Mouse (Mus musculus) hindbrain, embryonic 11.5 days (tissue): ENCODE data around the gene Acsf2. TPM values are rescaled to one million over a fixed set of nuclear protein-coding genes. Genes with fewer than 3 reads are reported as not detected.

Experiments used
- ATAC-seq: fragments of 200-750 bp; cut with Nextera tagmentation; 2 replicates; pipeline ENCODE4 v1.8.0; 2017; ENCODE audit warnings: mild to moderate bottlenecking, moderate TSS enrichment, moderate library complexity; ENCODE audit not compliant: low FRiP score
- DNase-seq: peaks from one replicate; pipeline ENCODE4 v3.0.0-alpha.2; 2015; ENCODE audit warnings: low spot score
- H3K27ac ChIP-seq: fragments of 300-500 bp; sonication (generic); 2 replicates; pipeline ENCODE4 v1.5.1; 2014; ENCODE audit warnings: mild to moderate bottlenecking, low read depth, low read length
- H3K27me3 ChIP-seq: fragments of 300-500 bp; sonication (generic); 2 replicates; pipeline ENCODE4 v1.6.1; 2014; ENCODE audit warnings: mild to moderate bottlenecking, low read length, moderate library complexity, mixed read lengths; ENCODE audit not compliant: control insufficient read depth, insufficient read depth
- H3K36me3 ChIP-seq: fragments of 300-500 bp; sonication (generic); 2 replicates; pipeline ENCODE4 v1.6.1; 2014; ENCODE audit warnings: mild to moderate bottlenecking, low read length, moderate library complexity, mixed read lengths; ENCODE audit not compliant: control insufficient read depth, insufficient read depth
- H3K4me1 ChIP-seq: fragments of 300-500 bp; sonication (generic); replicated peaks from 2 replicates; pipeline ENCODE4 v1.6.1; 2014; ENCODE audit warnings: low read length, mixed read lengths; ENCODE audit not compliant: control insufficient read depth, insufficient read depth
- H3K4me2 ChIP-seq: fragments of 300-500 bp; sonication (generic); replicated peaks from 2 replicates; pipeline ENCODE4 v1.6.1; 2014; ENCODE audit warnings: mild to moderate bottlenecking, low read depth, low read length
- H3K4me3 ChIP-seq: fragments of 300-500 bp; sonication (generic); 2 replicates; pipeline ENCODE4 v1.5.1; 2014; ENCODE audit warnings: low read depth, low read length
- H3K9ac ChIP-seq: fragments of 300-500 bp; sonication (generic); 2 replicates; pipeline ENCODE4 v1.6.1; 2014; ENCODE audit warnings: low read depth, low read length
- H3K9me3 ChIP-seq: fragments of 300-500 bp; sonication (generic); 2 replicates; pipeline ENCODE4 v1.6.1; 2016; ENCODE audit warnings: low read length; ENCODE audit not compliant: control insufficient read depth
- WGBS: fragments of 180-500 bp; shearing (Covaris S2); extraction: QIAGEN DNeasy Blood & Tissue Kit; methylation state at CpG from one replicate; pipeline ENCODE4 v1.1.7; 2014; 5-methylcytosine and 5-hydroxymethylcytosine counted together
- polyA plus RNA-seq: library from polyadenylated mRNA; unstranded; fragments of >200 nt; fragmentation: Nextera tagmentation; extraction: Ambion mirVana; gene quantifications from 2 replicates; pipeline ENCODE4 v1.2.1, GENCODE M21; 2014

Acsf2 gene
- polyA plus RNA-seq, 1 experiment from 2014 or later = 4.9 TPM

DNA sequence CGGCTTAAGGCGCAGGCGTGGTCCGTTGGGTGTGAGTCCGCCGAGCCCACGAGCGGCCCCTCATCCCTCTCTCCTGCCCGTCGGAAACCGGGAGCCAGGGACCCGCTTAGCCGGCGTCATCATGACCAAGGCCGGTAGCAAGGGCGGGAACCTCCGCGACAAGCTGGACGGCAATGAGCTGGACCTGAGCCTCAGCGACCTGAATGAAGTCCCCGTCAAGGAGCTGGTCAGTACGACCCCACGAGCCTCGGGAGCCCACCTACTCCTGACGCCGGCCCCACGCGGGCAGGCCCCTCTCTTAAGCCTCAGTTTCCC lies 28.2 kb upstream of the Acsf2 start:
- no peaks in the 10 kb centered on the region for H3K9me3 ChIP-seq
- H3K4me2 ChIP-seq = peak overlapping the region; percentile 89
- WGBS = 0% methylated on average over 28 of the region's 28 CpGs
- peaks cover 7% of the 10 kb centered on the region; the same call in 1 of the 2 replicates for H3K4me1 ChIP-seq
- peak overlapping the region; percentile 99 for H3K4me3 ChIP-seq
- DNase-seq (no peak), ATAC-seq (peak; percentile 72)
- peak overlapping the region; percentile 71 for H3K9ac ChIP-seq
- H3K27ac ChIP-seq = 0 out of 2 replicates have a peak overlapping the region, but pooled peaks have one; percentile 17
- H3K36me3 ChIP-seq = peaks cover 8% of the 10 kb centered on the region
- no peaks in the 10 kb centered on the region for H3K27me3 ChIP-seq

DNA sequence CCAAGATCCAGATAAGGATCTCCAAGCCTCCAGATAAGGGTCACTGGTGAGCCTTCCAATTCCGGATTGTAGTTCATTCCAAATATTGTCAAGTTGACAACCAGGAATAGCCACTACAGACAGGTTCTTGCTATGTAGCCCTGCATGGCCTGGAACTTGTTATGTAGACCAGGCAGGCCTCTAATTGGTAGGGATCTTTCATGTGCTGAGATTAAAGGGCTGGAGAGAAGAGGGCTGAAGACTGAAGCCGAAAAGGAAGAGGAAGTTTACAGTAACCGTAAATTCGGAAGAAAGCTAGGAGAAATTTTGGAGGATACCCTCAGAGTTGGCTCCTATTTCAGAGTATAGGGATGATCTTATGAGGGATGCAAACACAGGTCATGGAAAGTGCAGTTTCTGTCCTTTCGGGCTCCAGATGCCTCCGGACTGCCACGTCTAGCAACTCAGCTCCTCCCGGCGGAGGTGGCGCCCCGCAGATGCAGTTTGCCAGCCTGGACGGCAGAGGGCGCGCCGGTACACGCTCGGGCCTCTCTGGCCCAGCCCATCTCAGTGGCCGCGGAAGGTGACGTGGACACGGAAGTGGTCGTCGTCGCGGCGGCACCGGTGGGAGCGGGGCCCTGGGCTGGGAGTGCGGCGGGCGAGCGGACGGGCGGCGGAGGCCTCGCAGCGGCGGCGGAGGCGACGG lies 27.7 kb upstream of the Acsf2 start, which contains the start of gene Lrrc59:
Lrrc59 (plus strand) TSS at position 569 of the 685 bp plus-strand sequence.
- Histone ChIP-seq H3K27me3 (no peaks in the 10 kb centered on the region), H3K4me1 (peaks cover 7% of the 10 kb centered on the region; the same call in 1 of the 2 replicates), H3K4me2 (peak within 1 kb of the TSS; percentile 89), H3K9ac (peak within 1 kb of the TSS; percentile 71), H3K36me3 (peaks cover 6% of the 10 kb centered on the region; the same call in 1 of the 2 replicates), H3K4me3 (peak within 1 kb of the TSS; percentile 99), H3K9me3 (no peaks in the 10 kb centered on the region), H3K27ac (0 out of 2 replicates have a peak within 1 kb of the TSS, but pooled peaks have one; percentile 17)
- ATAC-seq (peak; percentile 96), DNase-seq (peak; percentile 97)
- WGBS = 6% methylated on average over 33 of the region's 41 CpGs

DNA sequence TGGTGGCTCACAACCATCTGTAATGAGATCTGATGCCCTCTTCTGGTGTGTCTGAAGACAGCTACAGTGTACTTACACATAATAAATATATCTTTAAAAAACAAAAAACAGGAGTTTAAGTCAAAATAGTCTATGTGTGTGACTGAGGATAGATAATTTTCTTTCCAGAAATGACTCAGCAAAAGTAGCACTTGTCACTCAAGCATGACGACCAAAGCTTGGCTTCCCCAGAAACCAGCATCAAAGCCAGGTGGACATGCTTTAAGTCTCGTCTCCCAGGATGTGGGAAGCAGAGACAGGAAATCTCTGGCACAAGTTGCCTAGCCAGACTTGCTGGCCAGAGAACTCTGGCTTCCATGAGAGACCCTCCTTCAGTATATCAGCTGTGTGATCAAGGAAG lies 20.5 kb upstream of the Acsf2 start:
- Histone ChIP-seq H3K9ac (no peak overlapping the region), H3K4me2 (no peak overlapping the region), H3K27ac (no peak overlapping the region), H3K27me3 (no peaks in the 10 kb centered on the region), H3K36me3 (no peaks in the 10 kb centered on the region), H3K9me3 (no peaks in the 10 kb centered on the region), H3K4me1 (no peaks in the 10 kb centered on the region), H3K4me3 (no peak overlapping the region)
- 74% methylated on average over 2 of the region's 2 CpGs for WGBS
- DNase-seq (no peak), ATAC-seq (no peak)

DNA sequence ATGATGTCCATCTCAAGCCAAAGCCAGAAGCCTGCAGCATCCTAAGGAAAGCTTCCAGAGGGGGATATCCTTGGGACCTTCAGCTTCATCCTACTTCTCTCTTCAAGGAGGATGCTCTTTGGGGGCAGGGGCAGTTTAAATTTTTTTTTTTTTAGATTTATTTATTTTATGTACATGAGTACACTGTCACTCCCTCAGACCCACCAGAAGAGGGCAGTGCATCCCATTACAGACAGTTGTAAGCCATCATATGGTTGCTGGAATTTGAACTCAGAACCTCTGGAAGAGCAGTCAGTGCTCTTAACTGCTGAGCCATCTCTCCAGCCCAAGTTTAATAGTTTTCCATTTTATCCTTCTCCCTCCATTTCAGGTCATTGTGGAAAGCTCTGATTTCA lies 19.8 kb upstream of the Acsf2 start:
- Histone ChIP-seq H3K27me3 (no peaks in the 10 kb centered on the region), H3K36me3 (no peaks in the 10 kb centered on the region), H3K9ac (no peak overlapping the region), H3K9me3 (no peaks in the 10 kb centered on the region), H3K4me2 (no peak overlapping the region), H3K4me1 (no peaks in the 10 kb centered on the region), H3K4me3 (no peak overlapping the region), H3K27ac (no peak overlapping the region)
- ATAC-seq (no peak), DNase-seq (no peak)

DNA sequence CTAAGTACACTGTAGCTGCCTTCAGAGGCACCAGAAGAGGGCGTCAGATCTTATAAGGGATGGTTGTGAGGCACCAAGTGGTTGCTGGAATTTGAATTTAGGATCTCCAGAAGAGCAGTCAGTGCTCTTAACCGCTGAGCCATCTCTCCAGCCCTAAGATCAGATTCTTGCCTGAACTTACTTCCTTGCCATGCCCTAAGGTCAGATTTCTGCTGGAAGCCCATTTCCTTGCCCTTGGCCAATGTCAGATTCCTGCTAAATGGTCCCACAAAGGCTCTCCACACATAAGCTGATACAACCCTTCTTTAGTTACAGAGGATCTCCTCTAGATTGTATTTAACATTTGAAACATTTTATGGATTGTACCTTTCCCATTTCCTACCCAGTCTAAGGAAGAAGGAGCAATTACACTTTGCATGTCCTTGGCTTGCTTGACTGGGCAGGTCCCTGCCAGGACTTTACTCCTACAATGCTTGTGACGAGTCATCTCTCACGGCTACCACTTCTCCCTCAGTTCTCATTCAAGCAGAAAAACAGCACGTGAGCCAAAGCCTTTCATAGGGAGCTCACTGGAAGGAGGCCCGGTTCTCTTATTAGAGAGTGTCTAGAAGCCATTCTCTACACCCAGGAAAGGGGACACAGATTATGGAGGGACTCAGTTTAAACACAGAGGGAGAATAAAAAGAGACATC lies 19.2 kb upstream of the Acsf2 start:
- ATAC-seq = no peak
- WGBS = 63% methylated on average over 6 of the region's 6 CpGs
- H3K27me3 ChIP-seq = no peaks in the 10 kb centered on the region

DNA sequence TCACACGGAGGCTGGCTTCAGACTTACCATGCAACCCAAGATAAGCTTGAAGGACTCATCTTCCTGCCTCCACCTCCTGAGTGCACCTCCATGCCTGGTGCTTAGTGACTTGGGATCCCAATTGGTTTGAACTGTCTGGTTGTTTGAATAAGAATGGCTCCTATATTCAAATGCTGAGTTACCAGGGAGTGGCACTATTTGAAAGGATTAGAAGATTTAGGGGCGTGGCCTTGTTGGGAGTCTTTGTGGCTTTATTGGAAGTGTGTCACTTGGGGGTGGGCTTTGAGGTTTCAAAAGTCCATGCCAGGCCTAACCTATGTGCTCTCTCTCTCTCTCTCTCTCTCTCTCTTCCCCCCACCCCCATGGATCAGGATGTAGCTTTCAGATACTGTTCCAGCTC lies 16.0 kb upstream of the Acsf2 start:
- Histone ChIP-seq H3K36me3 (no peaks in the 10 kb centered on the region), H3K4me1 (no peaks in the 10 kb centered on the region), H3K9ac (no peak overlapping the region), H3K27me3 (no peaks in the 10 kb centered on the region), H3K27ac (no peak overlapping the region), H3K9me3 (no peaks in the 10 kb centered on the region), H3K4me3 (no peak overlapping the region), H3K4me2 (no peak overlapping the region)
- ATAC-seq (no peak), DNase-seq (no peak)
- 92% methylated on average over 2 of the region's 2 CpGs for WGBS

More for the DNA sequence above, 19.2 kb upstream of the Acsf2 start:
- H3K4me1 ChIP-seq = no peaks in the 10 kb centered on the region
- no peak overlapping the region for H3K4me3 ChIP-seq
- H3K9me3 ChIP-seq = no peaks in the 10 kb centered on the region
- H3K9ac ChIP-seq = no peak overlapping the region
- H3K36me3 ChIP-seq = no peaks in the 10 kb centered on the region
- no peak for DNase-seq
- H3K27ac ChIP-seq = no peak overlapping the region
- H3K4me2 ChIP-seq = no peak overlapping the region

DNA sequence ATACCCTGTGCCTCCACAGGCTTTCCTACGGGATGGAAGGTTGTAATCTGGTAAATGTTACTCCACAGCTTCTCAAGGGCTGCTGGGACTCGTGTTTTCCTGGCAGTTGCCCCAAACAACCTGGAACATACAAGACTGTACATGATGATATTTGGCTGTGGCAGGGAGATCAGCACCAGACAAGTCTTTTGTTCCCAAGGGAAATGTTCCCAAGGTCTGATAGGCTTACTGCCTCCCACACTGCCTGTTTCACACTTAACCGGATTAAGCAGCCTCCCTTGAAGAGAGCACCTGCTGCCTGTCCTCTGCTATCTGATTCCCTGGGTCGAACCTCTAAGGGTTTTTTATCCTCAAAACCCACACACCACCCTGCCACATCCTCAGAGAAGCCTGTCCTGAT lies 13.8 kb upstream of the Acsf2 start:
- no peak for ATAC-seq
- no peak for DNase-seq
- WGBS = 31% methylated on average over 4 of the region's 4 CpGs

DNA sequence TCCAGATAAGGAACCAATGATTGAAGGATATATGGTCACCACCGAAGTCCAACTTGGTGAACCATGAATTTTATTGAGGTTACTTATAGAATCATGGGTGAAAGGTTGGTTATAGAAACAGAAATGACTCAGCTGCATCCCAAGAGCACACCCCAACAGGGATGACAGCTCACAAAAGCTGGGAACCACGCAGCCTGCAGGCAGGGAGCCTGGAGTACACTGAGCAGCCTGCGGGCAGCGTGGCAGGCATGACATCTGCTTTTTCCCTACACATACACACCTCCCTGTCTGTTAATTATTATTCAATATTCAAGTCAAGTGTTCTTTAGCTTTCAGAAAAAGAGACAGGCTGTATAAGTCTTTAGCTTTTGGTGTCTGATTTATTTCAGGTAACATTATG lies 12.9 kb upstream of the Acsf2 start:
- no peak for ATAC-seq
- H3K27me3 ChIP-seq = no peaks in the 10 kb centered on the region
- no peak overlapping the region for H3K4me3 ChIP-seq
- no peak for DNase-seq
- no peaks in the 10 kb centered on the region for H3K9me3 ChIP-seq
- H3K4me1 ChIP-seq = no peaks in the 10 kb centered on the region
- H3K36me3 ChIP-seq = no peaks in the 10 kb centered on the region
- H3K4me2 ChIP-seq = no peak overlapping the region
- no peak overlapping the region for H3K27ac ChIP-seq
- WGBS = 75% methylated on average over 4 of the region's 4 CpGs
- no peak overlapping the region for H3K9ac ChIP-seq

More for the DNA sequence above, 13.8 kb upstream of the Acsf2 start:
- no peak overlapping the region for H3K27ac ChIP-seq
- no peaks in the 10 kb centered on the region for H3K36me3 ChIP-seq
- no peaks in the 10 kb centered on the region for H3K9me3 ChIP-seq
- no peak overlapping the region for H3K4me3 ChIP-seq
- H3K4me2 ChIP-seq = no peak overlapping the region
- no peaks in the 10 kb centered on the region for H3K27me3 ChIP-seq
- no peak overlapping the region for H3K9ac ChIP-seq
- H3K4me1 ChIP-seq = no peaks in the 10 kb centered on the region
